Mouse (Mus musculus) E14TG2a.4 (cell line): ENCODE measurements at regions not wholly inside any gene's neighbourhood (a gene's known extent, or its start where the extent isn't known, plus 50 kb on each side); places are given as distances from the start of the nearest gene placed in this dataset.

Experiments
- CTCF ChIP-seq: conservative IDR thresholded peaks from 2 replicates; pipeline ENCODE4 v1.5.1; 2014; ENCODE audit warnings: low read length
- POU5F1 ChIP-seq: IDR thresholded peaks from 2 replicates; pipeline ENCODE4 v1.6.1; 2014; ENCODE audit warnings: low read length, borderline replicate concordance

GRCm38 (mm10) chr2:75491789-75492500 is 167.1 kb upstream of the Hnrnpa3 start:
- no peak for TF ChIP-seq CTCF
- no peak for TF ChIP-seq POU5F1
